Mouse (Mus musculus) lung, adult 2 months (tissue): ENCODE measurements at regions not wholly inside any gene's neighbourhood (a gene's known extent, or its start where the extent isn't known, plus 50 kb on each side); places are given as distances from the start of the nearest gene placed in this dataset.

Source experiments
- DNase-seq: peaks from one replicate; pipeline ENCODE4 v3.0.0; 2022
- H3K4me1 ChIP-seq: fragments of 200-500 bp; 2 replicates; pipeline ENCODE4 v1.6.1; 2011; ENCODE audit warnings: low read length; ENCODE audit not compliant: control insufficient read depth, insufficient read depth
- H3K4me3 ChIP-seq: fragments of 200-500 bp; replicated peaks from 2 replicates; pipeline ENCODE3; 2011; ENCODE audit warnings: low read depth, mild to moderate bottlenecking, control low read depth, low read length; ENCODE audit errors: extremely low read depth
- CTCF ChIP-seq: fragments of 200-500 bp; IDR thresholded peaks from 2 replicates; pipeline ENCODE4 v1.5.1; 2011; ENCODE audit warnings: mild to moderate bottlenecking, low read length, control low read depth; ENCODE audit not compliant: insufficient read depth
- POLR2A ChIP-seq: fragments of 200-500 bp; IDR thresholded peaks from 2 replicates; pipeline ENCODE4 v1.6.1; 2011; ENCODE audit warnings: low read depth, mild to moderate bottlenecking, control low read depth, low read length, borderline replicate concordance; ENCODE audit errors: extremely low read depth
- WGBS: fragments of 180-500 bp; shearing (Covaris S2); methylation state at CpG from one replicate; pipeline ENCODE4 v1.1.7; 2018; 5-methylcytosine and 5-hydroxymethylcytosine counted together

GRCm38 (mm10) chrX:142606595-142607205 is 74.5 kb upstream of the Tmem164 start:
- TF ChIP-seq POLR2A (no peak), CTCF (no peak)
- WGBS: 83% methylated on average over 8 of the region's 8 CpGs
- no peak for DNase-seq
- Histone ChIP-seq H3K4me1 (no peaks in the 10 kb centered on the region), H3K4me3 (no peak overlapping the region)

GRCm38 (mm10) chrX:142616189-142616872 is 64.9 kb upstream of the Tmem164 start:
- Histone ChIP-seq H3K4me1 (no peaks in the 10 kb centered on the region), H3K4me3 (no peak overlapping the region)
- no peak for DNase-seq
- TF ChIP-seq CTCF: no peak
- TF ChIP-seq POLR2A: no peak
- 86% methylated on average over 11 of the region's 11 CpGs for WGBS

DNA sequence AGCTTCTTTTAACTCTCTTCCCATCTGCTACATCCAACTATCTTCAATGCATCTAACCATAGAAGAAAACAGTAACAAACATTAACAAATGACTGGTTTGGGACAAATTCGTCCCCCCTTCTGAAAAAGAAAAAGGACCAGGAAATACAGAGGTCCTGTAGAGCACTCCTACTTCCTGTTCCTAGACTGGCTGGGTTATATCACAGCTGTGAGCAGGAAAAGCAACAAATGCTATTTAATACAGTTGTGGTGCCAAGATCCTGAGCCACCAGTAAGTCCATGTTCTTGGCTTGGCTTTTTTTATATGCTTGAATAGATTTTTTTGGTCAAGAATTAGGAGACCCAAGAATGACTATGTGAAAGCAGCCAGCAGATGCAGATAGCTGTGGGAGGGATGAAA is 62.8 kb upstream of the Tmem164 start:
- TF ChIP-seq POLR2A (no peak), CTCF (no peak)
- no peak overlapping the region for H3K4me3 ChIP-seq
- WGBS: 33% methylated on average over 1 of the region's 1 CpGs
- no peak for DNase-seq
- H3K4me1 ChIP-seq: no peaks in the 10 kb centered on the region

GRCm38 (mm10) chrX:142623359-142623758 is 57.8 kb upstream of the Tmem164 start:
- Histone ChIP-seq H3K4me1 (no peaks in the 10 kb centered on the region), H3K4me3 (no peak overlapping the region)
- no peak for TF ChIP-seq POLR2A
- no peak for TF ChIP-seq CTCF
- no peak for DNase-seq
- 17% methylated on average over 2 of the region's 2 CpGs for WGBS

DNA sequence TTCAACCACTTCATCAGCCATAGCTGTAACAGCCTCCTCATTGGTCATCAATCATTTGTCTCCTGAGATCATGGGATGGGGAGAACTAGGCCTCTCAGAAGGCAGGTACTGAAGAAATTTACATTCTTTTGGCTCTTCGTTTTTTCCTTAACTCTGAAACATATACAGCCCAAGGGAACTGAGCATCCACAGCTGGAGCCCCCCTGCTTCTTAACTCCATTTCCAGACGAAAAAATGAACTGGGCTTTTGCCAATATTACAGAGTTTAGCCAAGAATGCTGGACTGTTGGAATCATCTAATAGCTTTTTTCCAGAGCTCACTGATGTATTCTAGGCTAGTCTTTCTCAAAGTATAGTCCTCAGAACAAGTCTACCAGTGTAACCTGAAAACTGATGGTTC is 57.3 kb upstream of the Tmem164 start:
- no peak for DNase-seq
- no peak for TF ChIP-seq POLR2A
- TF ChIP-seq CTCF: no peak
- Histone ChIP-seq H3K4me3 (no peak overlapping the region), H3K4me1 (no peaks in the 10 kb centered on the region)
- WGBS: 45% methylated on average over 2 of the region's 2 CpGs
